Mouse (Mus musculus): ENCODE results near the gene Olfr90. TPM values are rescaled to one million over a fixed set of nuclear protein-coding genes. Genes with fewer than 3 reads are reported as not detected.

Olfr90 gene
- total RNA-seq (2023): not detected

GRCm38 (mm10) chr17:37088399-37088798 lies at the start of gene Olfr90:
Olfr90 (minus strand) TSS chr17:37088499.

GRCm38 (mm10) chr17:37119988-37120387 lies 31.7 kb upstream of the Olfr90 start, which contains the start of gene Olfr92:
Olfr92 (minus strand) TSS chr17:37120088.

GRCm38 (mm10) chr17:37098178-37098577 lies 9.9 kb upstream of the Olfr90 start, which contains the start of gene Olfr91:
Olfr91 (minus strand) TSS chr17:37098278.

DNA sequence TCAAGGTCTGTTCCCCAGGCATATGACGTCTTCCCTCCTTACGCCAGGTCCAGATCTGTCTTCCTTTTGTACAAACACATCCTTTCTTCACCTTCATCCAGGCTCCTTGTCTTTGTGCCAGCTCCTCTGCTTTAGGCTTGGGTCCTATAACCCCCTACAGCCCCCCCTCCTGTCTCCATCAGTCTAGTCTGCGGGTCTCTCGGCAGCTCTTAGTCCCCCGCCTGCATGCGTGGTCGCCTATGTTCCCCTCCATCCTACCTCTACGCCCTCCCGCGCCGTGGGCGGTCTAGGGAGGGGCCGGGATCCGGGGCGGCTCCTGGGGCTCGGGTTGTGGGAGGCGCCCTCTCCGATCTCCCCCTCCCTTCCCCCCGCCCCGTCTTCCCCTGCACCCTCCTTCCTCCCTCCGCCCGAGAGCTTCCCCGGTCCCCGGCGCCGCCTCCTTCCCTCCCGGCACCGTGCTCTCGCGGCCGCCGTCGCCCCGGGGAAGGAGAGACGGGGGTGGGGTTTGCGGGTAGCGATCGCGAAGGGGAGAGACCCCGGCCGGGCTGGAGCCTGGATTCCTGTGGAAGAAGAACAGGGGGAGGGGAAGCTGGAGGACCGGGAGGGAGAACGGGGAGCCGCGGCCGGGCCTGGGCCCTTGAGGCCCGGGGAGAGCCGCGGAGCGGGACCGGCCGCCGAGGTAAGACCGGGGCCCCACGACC lies 42.5 kb downstream of the Olfr90 start, which contains the start of gene Gabbr1:
Gene Gabbr1, plus strand, starts transcription at position 356 of the 701 bp plus-strand sequence.

Other genes starting within 250 kb of the Olfr90 start
- gene Trim15, start 221.3 kb downstream of the Olfr90 start, total RNA-seq (2023): not detected
- under 1 TPM; 0.32 to 0.33 TPM for gene Trim10, start 218.9 kb downstream of the Olfr90 start, total RNA-seq (2023)
- gene Trim40, start 198.4 kb downstream of the Olfr90 start, total RNA-seq (2023): not detected
- not detected for gene Trim31, start 190.4 kb downstream of the Olfr90 start, total RNA-seq (2023)
- gene Rnf39, start 145.6 kb downstream of the Olfr90 start, total RNA-seq (2023): 1 to 10 TPM in 1 of 2 experiments, under 1 TPM in 1; 0.77 to 1.2 TPM
- gene Ppp1r11, start 136.8 kb downstream of the Olfr90 start, total RNA-seq (2023): 10 to 100 TPM; 71.0 to 72.5 TPM
- gene Znrd1, start 129.9 kb downstream of the Olfr90 start, total RNA-seq (2023): 10 to 100 TPM; 54.5 to 64.0 TPM
- 1 to 10 TPM; 2.3 to 3.3 TPM for gene Znrd1as, start 129.9 kb downstream of the Olfr90 start, total RNA-seq (2023)
- not detected for gene 2410137M14Rik, start 107.3 kb downstream of the Olfr90 start, total RNA-seq (2023)
- gene H2-M5, start 99.0 kb downstream of the Olfr90 start, total RNA-seq (2023): not detected
- not detected for gene Zfp57, start 87.3 kb downstream of the Olfr90 start, total RNA-seq (2023)
- not detected for gene Mog, start 65.1 kb downstream of the Olfr90 start, total RNA-seq (2023)
- 100 to 1,000 TPM; 136 to 147 TPM for gene Gabbr1, start 42.5 kb downstream of the Olfr90 start, total RNA-seq (2023)
- gene Olfr91, start 9.8 kb upstream of the Olfr90 start, total RNA-seq (2023): not detected
- gene Olfr92, start 31.6 kb upstream of the Olfr90 start, total RNA-seq (2023): not detected
- gene Olfr93, start 73.0 kb upstream of the Olfr90 start, total RNA-seq (2023): not detected
- gene Ubd, start 105.4 kb upstream of the Olfr90 start, total RNA-seq (2023): under 1 TPM; 0.61 to 0.65 TPM
- gene Olfr94, start 112.5 kb upstream of the Olfr90 start, total RNA-seq (2023): not detected
- not detected for gene Olfr95, start 124.6 kb upstream of the Olfr90 start, total RNA-seq (2023)
- gene Olfr96, start 131.6 kb upstream of the Olfr90 start, total RNA-seq (2023): not detected
- gene Olfr97, start 148.8 kb upstream of the Olfr90 start, total RNA-seq (2023): not detected
- gene Olfr98, start 175.2 kb upstream of the Olfr90 start, total RNA-seq (2023): not detected
- gene H2-M3, start 181.7 kb upstream of the Olfr90 start, total RNA-seq (2023): 10 to 100 TPM; 34.4 to 40.3 TPM
- not detected for gene Olfr99, start 195.0 kb upstream of the Olfr90 start, total RNA-seq (2023)
- not detected for gene Olfr101, start 215.8 kb upstream of the Olfr90 start, total RNA-seq (2023)
- not detected for gene Olfr102, start 228.6 kb upstream of the Olfr90 start, total RNA-seq (2023)

Data from T-cell, adult 66 days (primary cell).